Mouse (Mus musculus) hindbrain, embryonic 12.5 days (tissue): ENCODE measurements around the gene Apopt1. TPM values are rescaled to one million over a fixed set of nuclear protein-coding genes. Genes with fewer than 3 reads are reported as not detected.

ENCODE experiments used
- ATAC-seq: fragments of 200-750 bp; cut with Nextera tagmentation; 2 replicates; pipeline ENCODE4 v1.8.0; 2017; ENCODE audit warnings: moderate TSS enrichment; ENCODE audit not compliant: low FRiP score
- H3K27ac ChIP-seq: fragments of 300-500 bp; sonication (generic); 2 replicates; pipeline ENCODE4 v1.5.1; 2016; ENCODE audit warnings: mild to moderate bottlenecking
- H3K27me3 ChIP-seq: fragments of 300-500 bp; sonication (generic); 2 replicates; pipeline ENCODE4 v1.6.1; 2016; ENCODE audit warnings: mild to moderate bottlenecking
- H3K36me3 ChIP-seq: fragments of 300-500 bp; sonication (generic); 2 replicates; pipeline ENCODE4 v1.6.1; 2016; ENCODE audit warnings: mild to moderate bottlenecking
- H3K4me1 ChIP-seq: fragments of 300-500 bp; sonication (generic); 2 replicates; pipeline ENCODE4 v1.6.1; 2016
- H3K4me2 ChIP-seq: fragments of 300-500 bp; sonication (generic); replicated peaks from 2 replicates; pipeline ENCODE4 v1.6.1; 2016; ENCODE audit warnings: mild to moderate bottlenecking
- H3K4me3 ChIP-seq: fragments of 300-500 bp; sonication (generic); 2 replicates; pipeline ENCODE4 v1.5.1; 2016; ENCODE audit warnings: mild to moderate bottlenecking
- H3K9ac ChIP-seq: fragments of 300-500 bp; sonication (generic); 2 replicates; pipeline ENCODE4 v1.6.1; 2016; ENCODE audit warnings: mild to moderate bottlenecking, moderate library complexity
- H3K9me3 ChIP-seq: fragments of 300-500 bp; sonication (generic); replicated peaks from 2 replicates; pipeline ENCODE4 v1.6.1; 2016; ENCODE audit warnings: mild to moderate bottlenecking
- WGBS: fragments of 180-500 bp; shearing (Covaris S2); methylation state at CpG from one replicate; pipeline ENCODE4 v1.1.7; 2016; 5-methylcytosine and 5-hydroxymethylcytosine counted together
- polyA plus RNA-seq: library from polyadenylated mRNA; unstranded; fragments of >200 nt; fragmentation: Nextera tagmentation; extraction: Ambion mirVana; gene quantifications from 2 replicates; pipeline ENCODE4 v1.2.1, GENCODE M21; 2016

Apopt1 gene
- polyA plus RNA-seq, 1 experiment from 2014 or later = 54.0 TPM

DNA sequence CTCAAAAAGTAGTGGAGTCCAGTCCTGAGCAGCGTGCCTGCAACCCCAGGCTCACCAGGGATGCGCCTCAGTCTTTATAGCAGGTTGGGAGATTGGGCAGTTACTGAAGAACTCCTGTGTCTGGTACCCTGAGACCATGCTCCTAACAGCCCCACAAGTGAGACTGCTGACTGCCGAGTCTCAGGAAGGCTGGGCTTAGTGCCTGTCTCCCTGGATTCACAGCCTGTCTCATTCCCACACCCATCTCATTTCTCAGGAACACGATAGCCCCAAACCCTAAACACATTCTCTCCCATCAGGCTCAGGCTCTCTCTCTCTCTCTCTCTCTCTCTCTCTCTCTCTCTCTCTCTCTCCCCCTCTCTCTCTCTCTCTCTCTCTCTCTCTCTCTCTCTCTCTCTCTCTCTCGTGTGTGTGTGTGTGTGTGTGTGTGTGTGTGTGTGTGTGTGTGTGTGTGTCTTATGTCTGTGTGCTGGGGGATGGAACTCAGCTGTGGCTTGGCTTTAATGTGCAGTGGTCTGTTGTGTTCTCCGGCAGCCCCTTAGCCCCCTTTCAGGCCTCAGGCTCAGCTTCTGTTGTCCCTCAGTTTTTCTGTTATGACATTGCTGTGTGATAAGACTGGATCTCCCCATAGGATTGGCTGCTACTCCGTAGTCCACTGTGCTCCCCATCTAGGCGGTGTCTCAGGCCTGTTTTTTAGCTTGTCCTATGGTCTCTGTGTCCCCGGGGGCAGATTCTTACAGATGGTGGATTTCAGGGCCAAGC, 56.9 kb downstream of the Apopt1 start:
- H3K9ac ChIP-seq = no peak overlapping the region
- peak overlapping the region; percentile 52; the same call in 1 of the 2 replicates for H3K27ac ChIP-seq
- WGBS = 67% methylated on average over 8 of the region's 9 CpGs
- H3K27me3 ChIP-seq = no peaks in the 10 kb centered on the region
- H3K4me1 ChIP-seq = peaks cover 38% of the 10 kb centered on the region
- no peak for ATAC-seq
- H3K36me3 ChIP-seq = peaks cover 34% of the 10 kb centered on the region
- no peaks in the 10 kb centered on the region for H3K9me3 ChIP-seq
- H3K4me3 ChIP-seq = no peak overlapping the region
- H3K4me2 ChIP-seq = 0 out of 2 replicates have a peak overlapping the region, but pooled peaks have one; percentile 0

DNA sequence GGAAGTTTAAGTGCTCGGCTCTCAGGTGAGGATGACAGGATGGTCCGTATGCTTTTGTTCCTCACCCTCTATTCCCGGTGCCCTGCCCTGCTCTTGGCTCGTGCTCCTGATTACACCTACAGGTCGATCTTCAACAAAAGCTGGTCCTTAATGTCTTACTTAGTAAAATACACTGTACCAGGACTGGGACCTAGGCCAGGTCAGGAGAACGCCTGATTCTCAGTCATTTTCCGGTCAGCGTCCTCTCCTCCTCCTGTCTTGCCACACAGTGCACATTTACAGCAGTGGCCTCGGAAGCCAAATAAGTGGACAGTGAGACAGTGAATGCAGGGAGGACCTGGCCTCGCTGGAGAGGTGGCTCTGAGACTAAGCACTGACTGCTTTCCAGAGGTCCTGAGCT, 57.6 kb downstream of the Apopt1 start:
- H3K27ac ChIP-seq = no peak overlapping the region
- WGBS = 92% methylated on average over 10 of the region's 10 CpGs
- no peaks in the 10 kb centered on the region for H3K9me3 ChIP-seq
- ATAC-seq = no peak
- H3K4me3 ChIP-seq = no peak overlapping the region
- peaks cover 40% of the 10 kb centered on the region for H3K36me3 ChIP-seq
- no peaks in the 10 kb centered on the region for H3K27me3 ChIP-seq
- peaks cover 38% of the 10 kb centered on the region for H3K4me1 ChIP-seq
- H3K4me2 ChIP-seq = no peak overlapping the region
- H3K9ac ChIP-seq = no peak overlapping the region

DNA sequence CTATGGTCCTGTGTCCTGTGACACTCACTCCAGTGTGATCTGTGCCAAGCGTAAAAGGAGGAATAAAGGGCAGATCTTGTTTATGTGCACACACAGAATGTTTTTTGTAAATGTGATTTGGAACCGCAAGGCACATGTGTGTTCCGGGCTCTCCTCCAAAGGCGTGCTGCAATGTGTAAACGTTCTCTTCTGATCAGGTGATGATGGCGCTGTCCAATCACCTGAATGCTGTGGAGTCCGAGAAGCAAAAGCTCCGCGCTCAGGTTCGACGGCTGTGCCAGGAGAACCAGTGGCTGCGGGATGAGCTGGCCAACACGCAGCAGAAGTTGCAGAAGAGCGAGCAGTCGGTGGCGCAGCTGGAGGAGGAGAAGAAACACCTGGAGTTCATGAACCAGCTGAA, 61.1 kb downstream of the Apopt1 start:
- Histone ChIP-seq H3K27ac (0 out of 2 replicates have a peak overlapping the region, but pooled peaks have one; percentile 5), H3K36me3 (peaks cover 74% of the 10 kb centered on the region), H3K4me2 (no peak overlapping the region), H3K27me3 (no peaks in the 10 kb centered on the region), H3K4me3 (no peak overlapping the region), H3K9me3 (no peaks in the 10 kb centered on the region; the same call in 1 of the 2 replicates), H3K4me1 (peaks cover 16% of the 10 kb centered on the region), H3K9ac (no peak overlapping the region)
- WGBS = 93% methylated on average over 16 of the region's 16 CpGs
- no peak for ATAC-seq

DNA sequence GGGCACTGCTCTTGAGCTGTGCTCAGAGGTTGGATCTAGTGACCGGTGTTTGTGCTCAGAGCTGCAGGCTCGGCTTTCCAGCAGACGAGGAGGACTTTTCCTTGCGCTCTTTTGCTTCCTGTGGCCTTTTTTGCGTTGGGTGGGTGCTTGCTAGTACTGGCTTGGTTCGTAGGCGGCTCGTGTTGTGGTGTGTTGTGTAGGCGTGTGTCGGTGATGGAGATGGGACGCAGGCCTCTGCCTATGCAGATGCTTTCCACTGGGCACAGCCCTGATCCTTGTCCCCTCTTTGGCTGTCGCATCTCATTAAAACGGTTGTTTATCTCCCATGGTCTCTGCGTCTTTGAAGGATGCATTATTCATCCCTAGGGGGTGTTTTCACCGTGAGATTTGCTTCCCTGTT, 61.8 kb downstream of the Apopt1 start:
- 0 out of 2 replicates have a peak, but pooled peaks have one; percentile 32 for ATAC-seq
- H3K9ac ChIP-seq = 0 out of 2 replicates have a peak overlapping the region, but pooled peaks have one; percentile 14
- WGBS = 65% methylated on average over 15 of the region's 15 CpGs
- peaks cover 81% of the 10 kb centered on the region for H3K36me3 ChIP-seq
- no peaks in the 10 kb centered on the region for H3K27me3 ChIP-seq
- 0 out of 2 replicates have a peak overlapping the region, but pooled peaks have one; percentile 5 for H3K27ac ChIP-seq
- peaks cover 9% of the 10 kb centered on the region for H3K4me1 ChIP-seq
- H3K4me3 ChIP-seq = no peak overlapping the region
- no peaks in the 10 kb centered on the region; the same call in 1 of the 2 replicates for H3K9me3 ChIP-seq
- no peak overlapping the region for H3K4me2 ChIP-seq

DNA sequence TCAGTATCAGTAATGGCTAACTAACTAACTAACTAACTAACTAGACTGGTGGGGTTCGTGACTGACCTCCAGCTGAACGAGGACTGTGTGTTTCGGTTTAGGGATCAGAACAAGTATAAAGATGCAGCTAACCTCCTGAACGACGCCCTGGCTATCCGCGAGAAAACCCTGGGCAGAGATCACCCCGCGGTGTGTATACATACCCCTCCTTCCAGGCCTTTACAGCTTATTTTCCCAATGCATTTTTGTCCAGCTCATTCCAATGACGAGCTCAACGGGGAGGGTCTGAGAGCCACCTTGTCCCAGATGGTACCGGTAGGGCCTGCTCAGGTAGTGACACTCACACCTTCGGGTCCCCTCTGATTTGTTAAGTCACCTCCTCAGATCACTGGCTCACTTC, 64.9 kb downstream of the Apopt1 start:
- 96% methylated on average over 13 of the region's 13 CpGs for WGBS
- H3K4me3 ChIP-seq = no peak overlapping the region
- H3K9ac ChIP-seq = no peak overlapping the region
- H3K4me2 ChIP-seq = no peak overlapping the region
- no peak for ATAC-seq
- H3K27me3 ChIP-seq = no peaks in the 10 kb centered on the region
- peaks cover 7% of the 10 kb centered on the region; the same call in 1 of the 2 replicates for H3K4me1 ChIP-seq
- H3K27ac ChIP-seq = no peak overlapping the region
- H3K9me3 ChIP-seq = no peaks in the 10 kb centered on the region; the same call in 1 of the 2 replicates
- peaks cover 98% of the 10 kb centered on the region for H3K36me3 ChIP-seq

DNA sequence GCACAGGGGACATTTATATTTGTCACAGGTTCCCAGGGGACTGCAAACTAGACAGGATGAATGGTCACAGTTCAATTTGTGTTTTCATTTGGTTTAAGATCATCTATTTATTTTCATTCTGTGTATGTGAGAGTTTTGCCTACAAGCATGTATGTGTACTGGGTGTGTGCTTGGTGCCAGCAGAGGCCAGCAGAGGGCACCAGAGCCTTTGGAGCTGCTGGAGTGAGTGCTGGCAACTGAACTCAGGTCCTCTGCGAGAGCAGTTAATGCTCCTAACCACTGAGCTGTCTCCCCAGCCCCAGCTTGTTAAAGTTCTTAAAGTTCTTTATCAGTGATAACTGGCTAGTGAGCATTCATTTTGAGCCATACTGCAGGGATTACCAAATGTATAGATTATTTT, 66.5 kb downstream of the Apopt1 start:
- Histone ChIP-seq H3K27me3 (no peaks in the 10 kb centered on the region), H3K4me3 (no peak overlapping the region), H3K9me3 (no peaks in the 10 kb centered on the region; the same call in 1 of the 2 replicates), H3K4me2 (no peak overlapping the region), H3K36me3 (peaks cover 97% of the 10 kb centered on the region), H3K9ac (no peak overlapping the region), H3K27ac (no peak overlapping the region), H3K4me1 (peaks cover 6% of the 10 kb centered on the region; the same call in 1 of the 2 replicates)
- ATAC-seq = no peak
- WGBS = 90% methylated on average over 1 of the region's 1 CpGs

DNA sequence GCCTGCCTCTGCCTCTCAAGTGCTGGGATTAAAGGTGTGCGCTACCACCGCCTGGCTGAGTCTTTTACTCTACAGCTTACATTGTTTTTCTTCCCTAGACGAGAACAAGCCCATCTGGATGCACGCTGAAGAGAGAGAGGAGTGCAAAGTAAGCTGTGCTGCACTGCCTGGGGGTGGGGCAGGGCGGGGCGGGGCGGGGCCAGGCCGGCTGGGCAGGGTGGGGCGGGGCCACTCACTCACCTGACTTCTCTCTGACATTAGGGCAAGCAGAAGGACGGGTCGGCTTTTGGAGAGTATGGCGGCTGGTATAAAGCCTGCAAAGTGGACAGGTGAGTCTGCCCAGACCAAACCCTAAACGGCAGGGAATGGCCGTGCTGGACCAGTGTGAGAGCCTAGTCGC, 72.1 kb downstream of the Apopt1 start:
- no peaks in the 10 kb centered on the region for H3K27me3 ChIP-seq
- H3K9ac ChIP-seq = no peak overlapping the region
- no peaks in the 10 kb centered on the region for H3K9me3 ChIP-seq
- H3K36me3 ChIP-seq = peaks cover 98% of the 10 kb centered on the region
- no peak for ATAC-seq
- no peak overlapping the region for H3K4me3 ChIP-seq
- no peak overlapping the region for H3K4me2 ChIP-seq
- no peaks in the 10 kb centered on the region for H3K4me1 ChIP-seq
- 76% methylated on average over 15 of the region's 15 CpGs for WGBS
- no peak overlapping the region for H3K27ac ChIP-seq

DNA sequence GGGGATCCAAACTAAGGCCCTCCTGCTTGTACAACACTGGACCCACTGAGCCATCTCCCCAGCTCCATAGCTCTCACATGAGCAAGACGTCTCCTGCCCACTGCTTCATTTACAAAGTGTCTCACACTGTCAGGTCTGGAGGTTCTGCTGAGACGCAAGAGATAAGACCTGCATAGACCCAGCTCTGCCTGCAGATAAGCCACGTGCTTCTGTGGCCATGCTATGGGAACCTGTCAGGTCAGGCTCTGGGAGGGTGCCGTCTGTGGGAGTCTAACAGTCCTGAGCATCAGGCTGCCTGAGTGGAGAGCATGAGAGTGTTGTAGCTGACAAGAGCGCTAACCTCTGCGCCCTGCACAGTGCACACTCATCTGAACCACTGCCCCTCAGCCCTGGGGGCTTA, 74.0 kb downstream of the Apopt1 start:
- Histone ChIP-seq H3K4me3 (no peak overlapping the region), H3K36me3 (peaks cover 98% of the 10 kb centered on the region), H3K9me3 (no peaks in the 10 kb centered on the region), H3K27me3 (no peaks in the 10 kb centered on the region), H3K4me2 (no peak overlapping the region), H3K27ac (no peak overlapping the region), H3K4me1 (no peaks in the 10 kb centered on the region), H3K9ac (no peak overlapping the region)
- 95% methylated on average over 6 of the region's 6 CpGs for WGBS
- no peak for ATAC-seq

DNA sequence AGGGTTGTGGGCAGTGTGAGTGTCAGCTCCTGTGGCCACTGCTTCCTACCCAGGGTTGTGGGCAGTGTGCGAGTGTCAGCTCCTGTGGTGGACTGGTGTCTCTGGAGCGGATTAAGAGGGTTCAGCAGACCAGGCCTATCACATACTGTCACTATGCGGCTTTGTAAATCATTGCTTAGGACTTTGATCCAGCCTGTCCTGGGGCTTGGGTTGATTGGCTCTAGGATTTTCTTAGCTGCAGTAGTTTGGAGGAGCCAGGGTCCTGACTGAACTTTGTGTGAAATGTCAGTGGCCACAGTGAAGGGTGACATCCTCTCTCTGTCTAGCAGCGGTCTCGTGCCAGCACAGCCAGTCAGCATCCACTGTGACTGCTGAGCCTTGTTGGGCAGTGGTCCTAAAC, 77.0 kb downstream of the Apopt1 start:
- H3K9me3 ChIP-seq = no peaks in the 10 kb centered on the region
- H3K27me3 ChIP-seq = no peaks in the 10 kb centered on the region
- H3K4me3 ChIP-seq = no peak overlapping the region
- peaks cover 98% of the 10 kb centered on the region for H3K36me3 ChIP-seq
- WGBS = 95% methylated on average over 5 of the region's 5 CpGs
- no peaks in the 10 kb centered on the region for H3K4me1 ChIP-seq
- no peak overlapping the region for H3K27ac ChIP-seq
- H3K9ac ChIP-seq = no peak overlapping the region
- no peak for ATAC-seq
- no peak overlapping the region for H3K4me2 ChIP-seq

DNA sequence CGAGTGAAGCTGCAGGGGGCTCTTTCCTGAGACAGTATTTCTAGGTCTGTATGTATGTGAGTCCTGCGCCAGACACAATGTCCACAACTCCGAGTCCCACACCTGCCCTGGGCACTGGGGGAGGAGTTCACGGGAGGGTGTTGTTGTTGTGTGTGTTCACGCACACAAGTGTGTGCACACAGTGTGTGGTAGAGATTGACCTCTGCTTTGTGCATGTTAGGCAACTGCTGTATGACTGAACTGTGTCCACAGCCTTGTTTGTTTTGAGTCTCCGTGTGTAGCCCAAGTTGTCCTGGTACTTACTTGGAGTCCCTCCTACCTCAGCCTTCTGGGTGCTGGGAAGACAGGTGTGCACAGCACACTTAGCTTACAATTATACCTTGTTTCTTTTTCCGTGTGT, 77.6 kb downstream of the Apopt1 start:
- Histone ChIP-seq H3K9ac (no peak overlapping the region), H3K27ac (no peak overlapping the region), H3K9me3 (no peaks in the 10 kb centered on the region), H3K27me3 (no peaks in the 10 kb centered on the region), H3K36me3 (peaks cover 98% of the 10 kb centered on the region), H3K4me3 (no peak overlapping the region), H3K4me2 (no peak overlapping the region), H3K4me1 (no peaks in the 10 kb centered on the region)
- ATAC-seq = no peak
- WGBS = 94% methylated on average over 7 of the region's 7 CpGs

DNA sequence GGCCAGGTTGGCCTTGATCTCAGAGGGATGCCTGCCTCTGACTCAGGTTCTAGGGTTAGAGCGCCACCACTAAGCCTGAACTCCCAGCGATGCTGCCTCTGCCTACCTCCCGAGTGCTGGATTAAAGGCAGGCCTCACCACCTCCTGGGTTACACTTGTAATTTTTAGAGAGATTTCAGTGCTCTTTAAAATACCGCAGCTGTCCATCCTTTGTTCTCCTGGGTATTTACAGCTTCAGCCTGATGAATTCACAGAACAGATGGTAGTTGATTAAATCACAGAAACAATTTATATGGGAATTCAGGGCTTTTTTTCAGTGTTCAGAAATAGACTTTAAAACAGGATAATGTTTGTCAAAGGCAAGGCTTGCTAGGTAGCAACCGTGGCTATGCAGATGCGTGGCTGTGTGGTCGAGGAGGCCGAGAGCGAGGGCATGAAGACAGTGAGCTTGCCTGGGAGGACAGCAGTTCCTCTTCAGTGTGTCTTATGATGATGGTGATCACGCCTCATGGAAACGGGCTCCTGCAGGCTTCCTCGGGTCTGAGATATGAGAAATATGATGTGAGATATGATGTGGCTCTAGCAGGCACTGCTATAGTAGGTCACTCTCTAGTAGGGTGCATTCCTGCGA, 78.5 kb downstream of the Apopt1 start:
- Histone ChIP-seq H3K4me1 (no peaks in the 10 kb centered on the region), H3K4me3 (no peak overlapping the region), H3K9me3 (no peaks in the 10 kb centered on the region), H3K27ac (no peak overlapping the region), H3K36me3 (peaks cover 98% of the 10 kb centered on the region), H3K4me2 (no peak overlapping the region), H3K27me3 (no peaks in the 10 kb centered on the region), H3K9ac (no peak overlapping the region)
- ATAC-seq = no peak
- WGBS = 89% methylated on average over 13 of the region's 13 CpGs

DNA sequence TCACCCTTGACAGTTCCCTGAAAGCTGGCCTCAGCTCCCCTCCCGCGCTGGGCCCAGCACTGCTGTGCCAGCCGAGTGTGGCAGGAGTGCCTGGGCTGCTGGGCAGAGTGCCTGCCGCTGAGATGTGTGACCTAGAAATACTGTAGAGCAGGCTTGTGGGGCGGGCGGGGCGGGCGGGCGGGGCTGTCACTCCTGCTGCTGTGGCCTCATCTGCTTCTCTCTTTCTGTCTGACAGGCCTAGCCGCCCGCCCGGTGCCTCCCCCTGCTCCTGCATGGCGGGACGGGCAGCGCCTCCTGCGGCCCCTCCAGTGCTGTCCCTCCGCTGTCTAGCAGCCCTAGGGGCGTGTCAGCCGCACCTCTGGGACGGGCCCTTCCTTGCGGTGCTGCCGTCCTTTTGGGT, 81.0 kb downstream of the Apopt1 start:
- Histone ChIP-seq H3K9me3 (no peaks in the 10 kb centered on the region), H3K4me3 (no peak overlapping the region), H3K27me3 (no peaks in the 10 kb centered on the region), H3K4me1 (no peaks in the 10 kb centered on the region), H3K27ac (no peak overlapping the region), H3K9ac (no peak overlapping the region), H3K36me3 (peaks cover 83% of the 10 kb centered on the region), H3K4me2 (no peak overlapping the region)
- WGBS = 77% methylated on average over 22 of the region's 22 CpGs
- no peak for ATAC-seq
